In genomic region chr9:99487126-99487695, GRCm38 (mm10) we compare ENCODE assay signal across 36 mouse cellular contexts. TPM values are rescaled to one million over a fixed set of nuclear protein-coding genes. Genes with fewer than 3 reads are reported as not detected.
"Had no signal": no experiment of that assay in that cellular context is flagged by ENCODE, and none has a peak within 500 bp of the region (broad histone marks: within the 10 kb centered on the region; RNA-seq: fewer than 3 reads in every experiment).

No protein-coding gene starts in this region.

- H3K4me3 ChIP-seq: gastrocnemius, adult 2 months; heart, adult 2 months; heart, embryonic 12.5 days; hindbrain, embryonic 10.5 days; hindbrain, embryonic 12.5 days; intestine, embryonic 15.5 days; layer of hippocampus, adult 2 months; left cerebral cortex, adult 2 months; limb, embryonic 10.5 days; limb, embryonic 12.5 days; liver, embryonic 13.5 days; liver, embryonic 15.5 days had no signal

- DNase-seq: gastrocnemius, adult 2 months; gastrocnemius, postnatal 10 days; gastrocnemius, postnatal 25 days; heart, adult 2 months; heart, postnatal 14 days; heart, postnatal 36 days; kidney, adult 18-20 months; kidney, adult 8-10 months; kidney, postnatal 10 days; kidney, postnatal 25 days; kidney, postnatal 4 days; liver; liver, embryonic 13.5 days; liver, postnatal 0 days had no signal

- H3K9ac ChIP-seq: heart, embryonic 12.5 days; hindbrain, embryonic 12.5 days; hindbrain, embryonic 14.5 days; intestine, embryonic 15.5 days; limb, embryonic 12.5 days; liver, embryonic 13.5 days; liver, embryonic 15.5 days; liver, postnatal 0 days had no signal

- ATAC-seq: hindbrain, embryonic 16.5 days; inflammation-experienced regulatory T-cells, adult 6 months; intestine, embryonic 15.5 days; intestine, postnatal 0 days; liver, postnatal 0 days had no signal

- H3K27me3 ChIP-seq: heart, embryonic 12.5 days; hindbrain, embryonic 12.5 days; intestine, embryonic 15.5 days; limb, embryonic 12.5 days; liver, embryonic 13.5 days; liver, embryonic 15.5 days had no signal

- H3K9me3 ChIP-seq: heart, embryonic 12.5 days; hindbrain, embryonic 10.5 days; hindbrain, embryonic 12.5 days; intestine, embryonic 15.5 days; limb, embryonic 10.5 days; limb, embryonic 12.5 days; liver, embryonic 13.5 days; liver, embryonic 15.5 days had no signal

- H3K4me1 ChIP-seq: heart, embryonic 12.5 days; hindbrain, embryonic 10.5 days; hindbrain, embryonic 12.5 days; intestine, embryonic 15.5 days; limb, embryonic 10.5 days; limb, embryonic 12.5 days had no signal

- H3K4me2 ChIP-seq: heart, embryonic 12.5 days; hindbrain, embryonic 12.5 days; hindbrain, embryonic 14.5 days; intestine, embryonic 15.5 days; limb, embryonic 12.5 days; liver, embryonic 11.5 days; liver, embryonic 13.5 days; liver, embryonic 15.5 days had no signal

- H3K27ac ChIP-seq: gastrocnemius, adult 2 months; heart, adult 2 months; hindbrain, embryonic 10.5 days; hindbrain, embryonic 12.5 days; hindbrain, embryonic 14.5 days; intestine, embryonic 15.5 days; layer of hippocampus, adult 2 months; left cerebral cortex, adult 2 months; limb, embryonic 10.5 days; limb, embryonic 12.5 days; liver, embryonic 13.5 days; liver, embryonic 15.5 days had no signal

RNA-seq across cellular contexts. Expression of gene Nme9, which starts 35.9 kb away (rescaled TPM):
- total RNA-seq: gastrocnemius, adult 2 months; gastrocnemius, postnatal 10 days; gastrocnemius, postnatal 25 days; gastrocnemius, postnatal 4 days; granulocyte monocyte progenitor cell, adult 5-6 weeks; heart, adult 2 months; heart, postnatal 36 days; left cerebral cortex, adult 2 months; left cerebral cortex, postnatal 14 days; left cerebral cortex, postnatal 36 days had no signal
- polyA plus RNA-seq: heart, embryonic 12.5 days; heart, embryonic 14.5 days; inflammation-experienced regulatory T-cells, adult 6 months; kidney, embryonic 14.5 days; kidney, embryonic 16.5 days; limb, embryonic 10.5 days; limb, embryonic 12.5 days; limb, embryonic 14.5 days; liver, embryonic 11.5 days; liver, embryonic 13.5 days; liver, embryonic 15.5 days; liver, postnatal 0 days had no signal
